Mouse (Mus musculus) bone marrow macrophage, adult 2 months (primary cell): Measurements from ENCODE around the gene P2rx6. TPM values are rescaled to one million over a fixed set of nuclear protein-coding genes. Genes with fewer than 3 reads are reported as not detected.
"Not testable (repeated sequence)": the region's sequence is repeated elsewhere in the genome, so short reads cannot be mapped to it uniquely, and the experiment has no call there.

Experiments
- H3K27ac ChIP-seq: 2 replicates; pipeline ENCODE4 v1.5.1; 2012; ENCODE audit warnings: low read depth, low read length; ENCODE audit not compliant: insufficient read depth
- H3K4me1 ChIP-seq: 2 replicates; pipeline ENCODE4 v1.6.1; 2012; ENCODE audit warnings: low read length; ENCODE audit not compliant: control insufficient read depth, insufficient read depth
- H3K4me3 ChIP-seq: 2 replicates; pipeline ENCODE4 v1.5.1; 2012; ENCODE audit warnings: mild to moderate bottlenecking, low read length, moderate library complexity; ENCODE audit not compliant: insufficient read depth
- CTCF ChIP-seq: IDR thresholded peaks from 2 replicates; pipeline ENCODE4 v1.5.1; 2012; ENCODE audit warnings: low read depth, mild to moderate bottlenecking, low read length, moderate library complexity
- POLR2A ChIP-seq: IDR thresholded peaks from 2 replicates; pipeline ENCODE4 v1.6.1; 2012; ENCODE audit warnings: mild to moderate bottlenecking, low read depth, low read length, borderline replicate concordance
- polyA plus RNA-seq: library from polyadenylated mRNA; stranded (reverse); fragments of >200 nt; gene quantifications from 2 replicates; pipeline ENCODE4 v1.2.4, GENCODE M21; 2012; ENCODE audit not compliant: missing spikeins, insufficient read depth, insufficient read length

P2rx6 gene
- polyA plus RNA-seq, 1 experiment: not detected

- no peaks in the 10 kb centered on the region for H3K4me1 ChIP-seq
- no peak for TF ChIP-seq POLR2A
- no peak for TF ChIP-seq CTCF
- H3K27ac ChIP-seq: no peak overlapping the region
- H3K4me3 ChIP-seq: no peak overlapping the region
Measured at GRCm38 (mm10) chr16:17584555-17584954, 22.9 kb downstream of the P2rx6 start.

- no peak overlapping the region for H3K4me3 ChIP-seq
- no peak for TF ChIP-seq POLR2A
- no peak for TF ChIP-seq CTCF
- H3K4me1 ChIP-seq: no peaks in the 10 kb centered on the region
- no peak overlapping the region for H3K27ac ChIP-seq
Measured at GRCm38 (mm10) chr16:17590731-17591130, 29.0 kb downstream of the P2rx6 start.

GRCm38 (mm10) chr16:17600944-17601562, 39.4 kb downstream of the P2rx6 start:
- no peak overlapping the region for H3K27ac ChIP-seq
- TF ChIP-seq CTCF (no peak), POLR2A (no peak)

GRCm38 (mm10) chr16:17604941-17605340, 43.3 kb downstream of the P2rx6 start:
- no peak overlapping the region for H3K27ac ChIP-seq
- TF ChIP-seq POLR2A (no peak), CTCF (no peak)
- H3K4me3 ChIP-seq: no peak overlapping the region
- no peaks in the 10 kb centered on the region for H3K4me1 ChIP-seq

More at GRCm38 (mm10) chr16:17600944-17601562, 39.4 kb downstream of the P2rx6 start:
- Histone ChIP-seq H3K4me1 (no peaks in the 10 kb centered on the region), H3K4me3 (no peak overlapping the region)

GRCm38 (mm10) chr16:17605684-17606083, 44.0 kb downstream of the P2rx6 start:
- Histone ChIP-seq H3K4me3 (no peak overlapping the region), H3K4me1 (no peaks in the 10 kb centered on the region), H3K27ac (no peak overlapping the region)
- no peak for TF ChIP-seq POLR2A
- no peak for TF ChIP-seq CTCF

- no peaks in the 10 kb centered on the region for H3K4me1 ChIP-seq
- H3K27ac ChIP-seq: no peak overlapping the region
- no peak overlapping the region for H3K4me3 ChIP-seq
- TF ChIP-seq CTCF (no peak), POLR2A (no peak)
Measured at GRCm38 (mm10) chr16:17611383-17611782, 49.7 kb downstream of the P2rx6 start.

- H3K4me3 ChIP-seq, H3K27ac ChIP-seq, H3K4me1 ChIP-seq: not testable (repeated sequence)
- TF ChIP-seq CTCF: peak; percentile 31; the same call in 1 of the 2 replicates
Measured at GRCm38 (mm10) chr16:17614740-17615139, 53.1 kb downstream of the P2rx6 start.

- no peak overlapping the region for H3K27ac ChIP-seq
- peaks cover 5% of the 10 kb centered on the region; the same call in 1 of the 2 replicates for H3K4me1 ChIP-seq
- no peak for TF ChIP-seq CTCF
- TF ChIP-seq POLR2A: no peak
- H3K4me3 ChIP-seq: no peak overlapping the region
Measured at GRCm38 (mm10) chr16:17616212-17616611, 54.5 kb downstream of the P2rx6 start.

GRCm38 (mm10) chr16:17617922-17618565, 56.4 kb downstream of the P2rx6 start:
- H3K4me3 ChIP-seq: no peak overlapping the region
- TF ChIP-seq POLR2A: no peak
- TF ChIP-seq CTCF: peak; percentile 42; the same call in 1 of the 2 replicates
- no peak overlapping the region for H3K27ac ChIP-seq
- H3K4me1 ChIP-seq: peaks cover 5% of the 10 kb centered on the region; the same call in 1 of the 2 replicates

GRCm38 (mm10) chr16:17619198-17620105, 57.8 kb downstream of the P2rx6 start, which contains the start of gene Smpd4:
Gene Smpd4 (plus strand): TSS chr16:17619354.
- Histone ChIP-seq H3K4me1 (peaks cover 5% of the 10 kb centered on the region; the same call in 1 of the 2 replicates), H3K4me3 (peak within 1 kb of the TSS; percentile 98), H3K27ac (no peak within 1 kb of the TSS)
- TF ChIP-seq CTCF: no peak
- no peak for TF ChIP-seq POLR2A
